Mouse (Mus musculus): ENCODE measurements around the gene Wdfy1. TPM values are rescaled to one million over a fixed set of nuclear protein-coding genes. Genes with fewer than 3 reads are reported as not detected.
A peak's percentile ranks its signal among the peaks of the same experiment; 100 is the strongest.

Gene Wdfy1
- 10 to 100 TPM; 20.6 to 27.9 TPM for total RNA-seq (2021)
- long read RNA-seq, experiment 1, full-length matches to known transcripts: 28 of 36 reads
- long read RNA-seq, experiment 1, partial matches to known transcripts: 1 of 36 reads
- long read RNA-seq, experiment 1, other reads (novel, unspliced or antisense): 7 of 36 reads
- long read RNA-seq, experiment 2, full-length matches to known transcripts: 31 of 41 reads
- long read RNA-seq, experiment 2, partial matches to known transcripts: 1 of 41 reads
- long read RNA-seq, experiment 2, other reads (novel, unspliced or antisense): 9 of 41 reads

DNA sequence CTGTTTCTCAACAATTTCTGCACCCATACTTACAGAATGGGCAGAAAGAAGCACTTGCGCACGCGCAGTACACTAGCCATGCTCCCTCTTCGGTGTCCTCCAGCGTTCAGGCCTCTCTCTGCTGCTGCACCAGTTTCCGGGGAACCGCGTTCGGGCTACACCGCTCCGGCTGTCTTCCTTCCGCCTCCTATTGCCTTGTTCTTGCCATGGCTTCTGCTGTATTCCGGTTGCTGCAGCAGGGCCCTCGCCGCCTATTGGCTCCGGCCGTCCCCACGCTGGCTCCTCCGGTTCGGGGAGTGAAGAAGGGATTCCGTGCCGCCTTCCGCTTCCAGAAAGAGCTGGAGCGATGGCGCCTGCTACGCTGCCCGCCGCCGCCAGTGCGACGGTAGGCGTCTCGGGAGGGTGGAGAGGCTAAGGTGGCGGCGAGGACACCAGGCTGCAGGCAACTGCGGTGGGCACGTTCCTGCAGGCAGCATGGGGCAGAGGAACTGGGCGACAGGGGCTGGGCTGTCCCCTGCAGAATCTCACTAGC lies at the start of gene Wdfy1, which contains the start of gene Mrpl44:
TSS of gene Wdfy1 (minus strand) at position 217 of the 532 bp plus-strand sequence.
TSS of gene Mrpl44 (plus strand) at position 92 of the 532 bp plus-strand sequence.
- DNase-seq (ENCODE audit: low spot score in 2 of 2): peak; percentile 88 to 96

DNA sequence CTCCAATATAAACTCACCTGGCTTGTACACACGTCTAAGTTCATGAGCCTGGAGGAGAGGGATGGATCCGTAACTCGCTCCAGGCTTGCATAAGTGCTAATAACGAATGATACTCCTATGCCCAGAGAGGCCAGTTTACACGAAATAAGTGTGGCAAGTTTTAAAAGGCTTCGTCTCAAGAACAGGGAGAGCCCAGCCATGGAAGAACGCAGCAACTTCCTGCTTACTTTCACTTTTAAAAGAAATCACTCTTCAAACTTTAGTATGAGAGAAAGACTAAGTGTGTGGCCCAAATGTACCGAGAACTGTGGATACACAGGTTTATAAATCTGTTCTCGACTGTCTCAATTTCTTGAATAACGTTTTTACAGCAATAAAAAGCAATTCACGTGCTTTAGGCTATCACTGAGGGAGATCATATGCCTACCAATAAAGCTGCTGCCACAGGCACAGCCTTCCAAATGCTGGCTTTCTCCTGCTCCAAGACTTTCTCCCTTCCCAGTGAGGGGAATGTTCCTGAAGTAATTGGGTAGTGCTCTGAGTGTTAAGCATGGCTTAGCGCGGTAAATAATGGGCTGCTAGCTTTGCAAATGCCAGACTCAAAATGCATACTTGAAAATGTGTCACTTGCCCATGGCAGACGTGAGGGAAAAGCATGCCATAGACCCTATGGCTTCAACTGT lies 48.1 kb upstream of the Wdfy1 start:
- no peak for DNase-seq (ENCODE audit: low spot score in 2 of 2)

DNA sequence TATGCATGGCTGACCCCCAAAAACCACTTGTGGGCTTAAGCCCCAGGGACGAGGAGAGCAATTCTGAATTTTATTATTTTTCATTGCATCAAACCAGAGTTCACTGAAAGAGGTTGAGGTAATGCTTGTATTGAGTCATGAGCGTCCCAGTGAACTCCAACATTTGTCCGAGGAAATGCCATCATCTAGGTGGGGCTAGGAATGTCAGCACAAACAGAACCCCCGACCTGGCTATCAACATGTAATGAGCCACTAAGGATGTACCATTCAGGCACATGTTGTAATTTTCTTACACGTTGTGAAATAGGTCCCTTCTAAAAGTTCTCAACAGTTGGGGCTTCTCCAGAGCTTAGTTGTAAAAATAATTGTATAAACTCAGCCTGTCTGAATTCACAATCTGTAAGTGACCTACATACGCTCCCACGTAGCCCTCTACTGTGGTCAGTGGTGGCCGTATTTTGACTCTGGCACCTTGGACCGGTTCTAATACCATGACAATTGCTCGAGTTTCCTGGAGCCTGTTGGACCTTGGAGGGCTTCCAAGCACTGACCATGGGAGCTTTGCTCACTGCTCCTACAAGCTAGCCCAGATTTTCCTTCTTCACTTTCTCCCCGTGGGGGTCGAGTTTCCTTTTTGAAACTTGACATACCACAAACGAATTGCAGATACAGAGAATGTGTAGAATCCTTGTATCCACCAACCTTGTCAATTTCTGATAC lies 47.0 kb upstream of the Wdfy1 start:
- peak; percentile 29 to 74 for DNase-seq (ENCODE audit: low spot score in 2 of 2)

DNA sequence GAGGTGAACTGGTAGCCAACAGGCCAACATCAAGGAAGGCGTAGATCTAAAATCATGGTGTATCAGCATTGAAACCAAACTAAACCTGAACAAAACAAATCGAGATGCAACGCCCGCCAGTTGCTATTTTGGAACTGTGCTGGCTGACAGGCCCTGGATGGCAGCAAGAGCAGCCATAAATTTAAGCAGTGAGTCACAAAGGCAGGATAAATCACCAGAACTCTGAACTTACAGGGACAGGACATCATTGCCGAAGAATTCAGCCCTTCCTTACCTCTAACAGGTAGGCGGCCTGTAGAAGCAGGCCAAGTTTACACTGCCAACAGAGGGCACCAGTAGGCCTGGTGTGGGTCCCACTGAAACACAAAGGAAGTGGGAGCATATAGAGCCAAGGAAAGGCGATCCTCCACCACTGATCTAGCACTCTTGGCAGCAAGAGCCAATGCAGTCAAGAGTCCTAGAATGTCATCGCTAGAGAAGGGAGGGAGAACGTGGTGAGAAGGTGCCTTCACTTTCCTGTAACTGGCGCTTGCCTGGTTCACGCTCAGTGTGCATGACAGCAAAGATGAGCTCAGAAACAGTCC lies 43.4 kb upstream of the Wdfy1 start:
- DNase-seq (ENCODE audit: low spot score in 2 of 2): no peak

DNA sequence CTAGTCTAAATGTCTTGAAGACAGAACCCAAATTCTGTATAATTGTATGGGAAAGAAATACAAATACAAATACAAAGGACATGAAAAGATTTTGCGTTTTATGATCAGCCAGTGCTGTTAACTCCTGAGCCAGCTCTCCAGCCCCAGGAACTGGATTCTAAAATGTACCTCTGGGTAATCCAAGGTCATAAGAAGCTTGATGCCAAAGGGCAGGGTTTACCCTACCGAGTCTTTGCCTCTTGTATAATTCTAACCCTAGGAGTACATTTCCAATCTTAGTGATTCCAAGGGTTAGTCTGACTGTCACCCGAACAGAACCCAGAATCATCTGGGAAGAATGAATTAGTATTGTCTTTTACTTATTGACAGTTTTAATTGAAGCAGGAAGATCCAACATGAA lies 39.5 kb upstream of the Wdfy1 start:
- no peak for DNase-seq (ENCODE audit: low spot score in 2 of 2)

DNA sequence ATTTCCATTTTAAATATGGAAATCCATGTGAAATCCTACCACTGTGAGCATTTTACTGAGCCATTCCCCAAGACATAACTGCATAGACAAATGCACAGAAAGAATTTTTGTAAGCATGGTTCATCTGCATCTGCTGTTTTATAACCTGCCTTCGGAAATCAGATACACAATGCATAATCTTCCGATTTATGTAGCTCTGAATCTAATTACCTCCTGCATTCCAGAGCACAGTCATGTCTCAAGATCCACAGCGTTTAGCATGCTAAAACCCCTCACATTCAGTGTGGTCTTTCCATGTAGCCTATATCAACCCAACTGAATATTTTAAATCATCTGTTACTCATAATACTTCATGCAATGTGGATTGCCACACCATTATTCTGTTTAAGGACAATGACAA lies 33.5 kb upstream of the Wdfy1 start:
- DNase-seq (ENCODE audit: low spot score in 2 of 2): no peak

DNA sequence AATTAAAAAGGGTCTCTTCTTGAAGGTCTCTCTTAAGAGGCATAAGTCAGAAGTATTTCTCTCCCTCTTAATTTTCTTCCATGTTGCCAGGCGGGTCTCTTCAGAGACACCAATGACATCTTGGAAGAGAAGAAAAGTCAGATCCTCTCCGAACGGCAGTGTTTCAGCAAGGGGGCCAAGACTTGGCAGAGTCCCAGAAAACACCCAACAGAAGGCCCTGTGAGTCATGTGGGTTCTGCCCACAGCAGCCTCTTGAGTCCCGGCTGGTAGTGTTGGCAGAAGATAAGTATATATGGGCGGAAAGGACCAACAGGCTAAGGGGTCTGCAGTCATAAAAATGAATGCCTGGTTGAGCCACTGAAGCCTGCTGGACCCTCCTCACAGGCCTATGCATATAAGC lies 30.9 kb upstream of the Wdfy1 start:
- no peak for DNase-seq (ENCODE audit: low spot score in 2 of 2)

DNA sequence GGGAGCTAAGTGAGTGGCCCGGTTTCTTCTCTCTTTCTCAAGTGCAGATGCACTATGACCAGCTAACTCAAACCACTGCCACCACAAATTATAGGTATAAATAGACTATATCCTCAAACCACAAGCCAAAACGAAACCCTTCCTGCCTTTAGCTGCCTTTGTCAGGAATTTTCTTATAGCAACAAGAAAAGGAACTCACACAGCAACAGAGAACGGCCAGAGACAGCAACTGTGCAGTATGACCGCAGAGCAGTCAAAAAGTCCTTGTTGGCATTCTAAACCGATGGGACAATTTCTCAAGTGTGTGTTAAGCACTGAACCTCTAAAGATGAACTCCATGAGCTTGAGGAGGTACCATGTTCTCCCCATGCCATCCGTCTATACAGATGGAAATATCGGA lies 27.7 kb upstream of the Wdfy1 start:
- DNase-seq (ENCODE audit: low spot score in 2 of 2): no peak

DNA sequence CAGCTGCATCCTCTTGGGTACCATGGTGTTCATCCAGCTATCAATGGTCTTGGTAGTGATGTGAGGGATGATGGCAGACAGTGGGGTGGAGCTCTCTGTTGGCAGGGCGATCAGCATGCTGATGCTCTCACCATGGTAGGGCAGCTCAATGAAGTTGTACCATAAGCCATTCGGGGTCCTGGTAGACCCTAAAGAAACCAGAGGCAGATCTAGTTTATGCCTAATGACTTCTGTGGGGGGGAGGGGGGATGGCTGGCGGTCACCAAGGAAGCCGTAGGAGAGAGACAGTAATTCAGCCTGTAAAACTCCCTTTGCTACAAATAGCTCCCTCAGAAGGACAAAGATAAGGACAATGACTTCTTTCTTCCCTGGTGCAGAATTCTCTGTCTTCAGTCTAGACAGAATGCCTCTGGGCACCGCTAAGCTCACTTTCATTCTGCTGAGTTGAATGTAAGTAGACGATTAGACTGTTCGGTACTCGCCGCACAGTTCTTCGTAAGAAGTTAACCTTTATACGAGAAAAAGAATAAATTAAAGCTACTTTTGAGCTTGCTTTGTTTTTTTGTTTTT lies 27.0 kb upstream of the Wdfy1 start:
- DNase-seq (ENCODE audit: low spot score in 2 of 2): no peak

DNA sequence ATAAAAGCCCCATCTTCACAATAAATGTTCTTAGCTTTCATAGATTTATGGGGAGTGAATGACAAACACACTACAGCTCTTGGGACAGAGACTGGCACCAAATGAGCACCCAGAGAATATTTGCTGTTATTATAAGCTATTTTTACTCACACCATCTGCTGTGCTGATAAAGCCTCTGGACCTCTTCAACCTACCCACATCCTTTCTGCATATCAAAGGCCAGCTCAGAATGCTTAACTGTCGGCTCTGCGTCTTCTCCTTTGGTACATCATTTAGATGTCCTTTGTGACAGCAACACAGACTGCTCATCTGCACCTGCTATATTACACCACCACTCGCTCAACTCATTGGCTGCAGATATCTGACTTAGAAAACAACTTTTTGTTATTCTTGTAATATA lies 21.1 kb upstream of the Wdfy1 start:
- no peak for DNase-seq (ENCODE audit: low spot score in 2 of 2)

DNA sequence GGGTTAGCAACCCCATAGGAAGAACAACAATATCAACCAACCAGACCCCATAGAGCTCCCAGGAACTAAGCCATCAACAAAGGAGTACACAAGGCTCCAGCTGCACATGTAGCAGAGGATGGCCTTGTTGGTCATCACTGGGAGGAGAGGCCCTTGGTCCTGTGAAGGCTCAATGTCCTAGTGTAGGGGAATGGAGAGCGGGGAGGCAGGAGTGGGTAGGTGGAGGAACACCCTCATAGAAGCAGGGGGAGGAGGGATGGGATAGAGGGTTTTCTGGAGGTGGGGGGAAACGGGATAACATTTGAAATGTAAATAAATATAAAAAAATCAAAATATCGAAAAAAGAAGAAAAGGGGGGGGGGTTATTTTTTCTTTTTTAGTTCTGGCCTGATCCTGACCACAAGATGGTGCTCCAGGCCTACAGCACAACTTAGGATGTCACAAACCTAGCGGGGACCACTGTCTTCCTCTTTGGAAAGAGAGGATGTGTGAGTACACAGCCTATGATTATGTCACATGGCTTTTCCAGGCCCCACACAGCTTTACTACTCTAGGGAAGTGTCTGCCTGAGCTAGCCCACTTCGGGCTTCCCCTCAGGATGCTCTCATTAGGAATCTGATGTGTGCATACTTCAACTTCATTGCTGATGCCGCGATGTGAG lies 10.5 kb upstream of the Wdfy1 start:
- peak in 1 of 2 experiments; percentile 25 for DNase-seq (ENCODE audit: low spot score in 2 of 2)

DNA sequence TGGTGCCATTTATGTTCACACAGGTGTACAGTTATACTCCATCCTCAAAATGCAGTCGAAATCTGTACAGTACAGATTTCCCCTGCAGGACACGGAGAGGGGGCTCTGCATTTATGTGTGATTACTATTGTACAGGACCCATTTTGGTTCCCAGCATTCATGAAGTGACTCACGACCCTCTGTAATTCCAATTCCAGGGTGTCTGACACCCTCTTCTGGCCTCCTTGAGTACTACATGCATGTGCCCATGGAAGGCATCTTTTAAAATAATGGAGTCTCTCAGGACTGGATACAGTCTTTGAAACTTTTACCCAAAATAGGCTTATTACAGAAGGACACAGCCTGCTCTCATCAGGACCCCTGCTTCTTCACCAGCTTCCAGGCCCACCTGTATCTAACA lies 6.5 kb upstream of the Wdfy1 start:
- no peak for DNase-seq (ENCODE audit: low spot score in 2 of 2)

DNA sequence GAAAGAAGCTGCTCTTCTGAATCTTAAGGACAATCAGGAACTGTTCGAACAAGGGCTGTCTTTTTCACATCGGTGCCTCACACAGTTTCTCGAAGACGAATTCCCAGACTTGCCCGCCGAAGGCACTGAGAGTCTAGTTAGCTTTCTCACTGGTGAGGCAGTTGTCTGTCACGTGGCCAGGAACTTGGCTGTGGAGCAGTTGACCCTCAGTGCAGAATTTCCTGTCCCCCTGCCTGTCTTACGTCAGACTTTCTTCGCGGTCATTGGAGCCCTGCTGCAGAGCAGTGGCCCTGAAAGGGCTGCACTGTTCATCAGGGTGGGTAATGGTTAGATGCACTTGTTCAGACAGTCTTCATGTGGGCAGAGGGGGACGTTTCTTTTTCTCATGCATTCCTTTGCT lies 2.1 kb upstream of the Wdfy1 start:
- DNase-seq (ENCODE audit: low spot score in 2 of 2): no peak

DNA sequence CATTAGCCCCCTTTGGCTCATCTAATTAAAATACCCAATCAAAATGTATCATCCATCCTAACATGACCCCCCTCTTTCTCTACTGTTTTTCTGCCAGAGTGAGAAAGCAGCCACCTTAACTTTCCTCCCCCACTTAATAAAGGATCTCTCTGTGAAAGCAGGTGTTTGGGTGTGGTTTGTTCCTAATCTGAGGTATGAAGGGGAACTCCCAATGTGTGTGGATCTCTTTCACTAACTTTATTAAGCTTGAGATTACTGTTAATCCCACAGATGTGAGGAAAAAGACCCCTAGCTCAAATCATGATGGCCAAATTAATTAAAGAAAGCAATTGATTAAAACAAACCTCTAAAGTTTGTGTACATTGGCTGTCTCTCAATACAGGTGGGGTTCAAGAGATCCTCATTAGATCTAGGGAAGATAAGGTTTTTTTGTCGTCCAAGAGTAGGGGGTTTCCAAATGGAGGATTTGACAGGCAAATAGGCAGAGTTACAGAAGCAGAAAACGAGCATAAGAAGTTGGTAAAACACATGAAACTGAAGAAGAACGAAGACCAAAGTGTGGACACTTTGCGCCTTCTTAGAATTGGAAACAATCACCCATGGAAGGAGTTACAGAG lies 1.7 kb downstream of the Wdfy1 start:
- DNase-seq (ENCODE audit: low spot score in 2 of 2): no peak

DNA sequence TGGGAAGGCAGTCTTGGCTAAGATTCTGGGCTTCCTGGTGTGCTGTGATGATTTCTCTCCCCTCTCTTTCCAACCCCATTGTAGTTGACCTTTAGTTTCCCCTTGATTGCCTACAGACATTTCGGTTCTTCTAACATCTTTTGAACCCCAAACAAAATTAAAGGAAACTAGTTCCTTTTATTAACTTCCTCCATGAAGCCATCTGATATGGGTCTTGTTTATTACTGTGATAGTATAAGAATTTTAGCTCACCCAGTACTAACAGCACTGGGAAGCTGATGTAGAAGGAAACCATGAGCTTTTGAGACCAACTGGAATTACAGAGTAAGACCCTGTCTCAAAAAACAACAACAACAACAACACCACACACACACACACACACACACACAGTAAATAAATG lies 7.7 kb downstream of the Wdfy1 start:
- DNase-seq (ENCODE audit: low spot score in 2 of 2): no peak

DNA sequence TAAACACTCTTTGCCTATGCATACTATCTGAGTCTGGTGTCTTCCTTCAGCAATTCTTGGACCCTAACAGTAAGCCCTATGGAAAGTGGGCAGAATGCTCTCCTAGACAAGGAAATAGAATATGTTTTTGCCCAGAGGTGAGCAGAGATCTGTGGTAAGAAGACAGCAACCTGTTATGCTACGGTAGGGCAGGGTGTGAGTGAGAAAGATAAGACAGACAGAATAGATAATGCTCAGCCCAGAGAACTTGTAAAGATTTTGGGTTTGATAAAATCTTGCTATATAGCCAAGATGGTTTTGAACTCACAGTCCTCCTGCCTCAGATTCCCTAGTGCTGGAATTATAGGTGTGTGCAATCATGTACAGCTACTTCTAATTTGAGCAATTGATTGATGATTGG lies 11.5 kb downstream of the Wdfy1 start:
- DNase-seq (ENCODE audit: low spot score in 2 of 2): no peak

DNA sequence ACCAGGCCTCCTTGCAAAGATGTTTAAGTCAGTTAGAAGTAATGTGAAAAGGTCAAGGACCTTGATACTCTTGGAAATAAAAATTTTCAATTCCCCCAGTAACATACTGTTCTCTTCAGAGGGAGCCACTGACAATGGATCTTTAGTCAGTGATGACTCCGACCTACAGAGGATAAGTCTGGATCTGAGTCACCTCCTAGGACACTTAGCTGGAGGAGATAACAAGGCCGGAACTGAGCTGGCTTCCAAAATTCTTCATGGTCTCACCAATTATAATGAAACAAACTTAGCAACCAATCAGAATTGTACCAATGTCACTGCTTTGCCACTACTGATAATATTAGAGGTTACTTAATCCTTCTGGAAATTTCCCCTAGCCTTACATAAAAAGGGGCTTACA lies 11.9 kb downstream of the Wdfy1 start:
- no peak for DNase-seq (ENCODE audit: low spot score in 2 of 2)

DNA sequence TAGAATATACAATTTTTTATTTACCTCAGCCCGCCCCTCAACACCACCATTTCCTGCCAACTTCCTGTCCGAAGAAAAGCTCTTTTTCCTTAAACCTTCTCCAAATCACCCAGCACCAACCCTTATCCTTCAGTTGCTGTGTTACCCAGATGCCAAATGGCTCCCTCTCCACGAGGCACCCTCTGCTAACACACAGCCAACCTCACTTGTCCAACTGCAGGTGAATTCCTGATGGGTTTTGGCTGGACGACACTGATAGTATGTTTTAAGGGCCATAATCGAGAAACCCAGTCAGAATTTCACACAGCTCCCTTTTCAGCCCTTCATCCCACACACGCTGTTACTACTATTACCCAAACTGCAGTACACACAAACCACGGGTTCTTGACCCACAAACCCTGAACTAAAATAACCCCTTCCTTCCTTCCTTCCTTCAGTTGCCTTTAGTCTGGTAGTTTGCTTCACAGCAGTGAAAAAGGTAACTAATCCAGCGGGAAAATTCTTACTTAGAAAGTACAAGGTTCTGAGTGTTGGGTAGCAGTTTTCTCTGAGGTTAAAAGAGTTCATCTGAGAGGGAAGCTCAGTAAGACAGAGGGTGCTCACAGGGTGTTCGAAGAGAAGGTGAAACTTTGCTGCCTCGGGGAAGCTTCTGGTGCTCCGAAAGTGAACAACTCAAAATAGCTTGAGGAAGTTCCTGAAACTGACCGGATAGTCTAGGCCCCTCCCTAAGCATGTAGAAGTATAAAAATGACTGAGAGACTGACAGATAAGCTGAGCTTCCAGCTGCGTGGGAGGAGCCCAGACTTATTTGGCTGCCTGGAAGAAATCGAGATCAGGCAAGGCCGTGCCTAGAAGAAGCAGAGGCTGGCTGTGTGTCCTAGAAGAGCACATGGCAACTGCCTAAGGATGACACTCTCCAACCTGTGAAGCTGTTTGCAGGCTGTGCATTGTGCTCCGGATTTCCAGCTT lies 13.4 kb downstream of the Wdfy1 start:
- no peak for DNase-seq (ENCODE audit: low spot score in 2 of 2)

DNA sequence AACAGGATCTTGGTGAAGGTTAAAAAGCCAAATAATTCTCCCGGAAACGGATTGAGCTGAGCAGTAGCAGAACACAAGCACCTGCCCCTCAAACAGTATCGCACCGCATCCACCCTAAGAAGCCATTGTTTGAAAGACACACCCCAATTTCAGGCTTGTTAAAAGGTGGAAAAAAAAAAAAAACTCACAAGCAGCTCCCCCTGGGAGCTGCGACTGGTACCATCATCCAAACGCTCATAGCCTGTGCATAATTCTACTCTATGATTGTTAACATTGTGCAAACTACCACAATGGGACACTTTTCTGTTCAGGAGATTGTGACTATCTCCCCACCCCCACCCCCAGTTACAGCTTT lies 14.0 kb downstream of the Wdfy1 start:
- no peak for DNase-seq (ENCODE audit: low spot score in 2 of 2)

Data from gastrocnemius, postnatal 4 days (tissue).